Mouse (Mus musculus) midbrain, embryonic 10.5 days (tissue): ENCODE data around the gene Nup107. TPM values are rescaled to one million over a fixed set of nuclear protein-coding genes. Genes with fewer than 3 reads are reported as not detected.
"Not testable (repeated sequence)": the region's sequence is repeated elsewhere in the genome, so short reads cannot be mapped to it uniquely, and the experiment has no call there.

Source experiments
- DNase-seq: peaks from one replicate; pipeline ENCODE4 v3.0.0-alpha.2; 2017; ENCODE audit warnings: low spot score
- H3K27ac ChIP-seq: fragments of 300-500 bp; sonication (generic); replicated peaks from 2 replicates; pipeline ENCODE4 v1.5.1; 2016; ENCODE audit warnings: mild to moderate bottlenecking
- H3K27me3 ChIP-seq: fragments of 300-500 bp; sonication (generic); 2 replicates; pipeline ENCODE4 v1.6.1; 2016; ENCODE audit warnings: low read depth, mild to moderate bottlenecking; ENCODE audit not compliant: poor library complexity, severe bottlenecking
- H3K36me3 ChIP-seq: fragments of 300-500 bp; sonication (generic); 2 replicates; pipeline ENCODE4 v1.6.1; 2016; ENCODE audit warnings: mild to moderate bottlenecking, moderate library complexity
- H3K4me1 ChIP-seq: fragments of 300-500 bp; sonication (generic); 2 replicates; pipeline ENCODE4 v1.6.1; 2016
- H3K4me3 ChIP-seq: fragments of 300-500 bp; sonication (generic); 2 replicates; pipeline ENCODE4 v1.5.1; 2016; ENCODE audit warnings: mild to moderate bottlenecking, moderate library complexity
- H3K9me3 ChIP-seq: fragments of 300-500 bp; sonication (generic); replicated peaks from 2 replicates; pipeline ENCODE4 v1.6.1; 2016; ENCODE audit warnings: mild to moderate bottlenecking
- WGBS: fragments of 180-500 bp; shearing (Covaris S2); methylation state at CpG from one replicate; pipeline ENCODE4 v1.1.7; 2016; 5-methylcytosine and 5-hydroxymethylcytosine counted together
- polyA plus RNA-seq: library from polyadenylated mRNA; unstranded; fragments of >200 nt; fragmentation: Nextera tagmentation; extraction: Ambion mirVana; gene quantifications from 2 replicates; pipeline ENCODE4 v1.2.1, GENCODE M21; 2016

Gene Nup107
- polyA plus RNA-seq, 1 experiment from 2014 or later: 104 TPM

- Histone ChIP-seq H3K27ac (no peak overlapping the region), H3K27me3 (no peaks in the 10 kb centered on the region), H3K9me3 (no peaks in the 10 kb centered on the region), H3K36me3 (peaks cover 57% of the 10 kb centered on the region), H3K4me1 (peaks cover 19% of the 10 kb centered on the region), H3K4me3 (no peak overlapping the region)
- 95% methylated on average over 7 of the region's 7 CpGs for WGBS
- DNase-seq: no peak
These were observed 44.8 kb downstream of the Nup107 start for GRCm38 (mm10) chr10:117747711-117748110.

- Histone ChIP-seq H3K4me3 (peak within 1 kb of the TSS; percentile 60), H3K36me3 (peaks cover 48% of the 10 kb centered on the region), H3K27ac (peak within 1 kb of the TSS; percentile 79), H3K27me3 (no peaks in the 10 kb centered on the region), H3K9me3 (no peaks in the 10 kb centered on the region), H3K4me1 (peaks cover 19% of the 10 kb centered on the region)
- WGBS: 14% methylated on average over 46 of the region's 46 CpGs
- peak; percentile 95 for DNase-seq
These were observed 46.1 kb downstream of the Nup107 start, which contains the start of gene Slc35e3 for GRCm38 (mm10) chr10:117746297-117746883. Slc35e3 (minus strand) TSS chr10:117746365.

DNA sequence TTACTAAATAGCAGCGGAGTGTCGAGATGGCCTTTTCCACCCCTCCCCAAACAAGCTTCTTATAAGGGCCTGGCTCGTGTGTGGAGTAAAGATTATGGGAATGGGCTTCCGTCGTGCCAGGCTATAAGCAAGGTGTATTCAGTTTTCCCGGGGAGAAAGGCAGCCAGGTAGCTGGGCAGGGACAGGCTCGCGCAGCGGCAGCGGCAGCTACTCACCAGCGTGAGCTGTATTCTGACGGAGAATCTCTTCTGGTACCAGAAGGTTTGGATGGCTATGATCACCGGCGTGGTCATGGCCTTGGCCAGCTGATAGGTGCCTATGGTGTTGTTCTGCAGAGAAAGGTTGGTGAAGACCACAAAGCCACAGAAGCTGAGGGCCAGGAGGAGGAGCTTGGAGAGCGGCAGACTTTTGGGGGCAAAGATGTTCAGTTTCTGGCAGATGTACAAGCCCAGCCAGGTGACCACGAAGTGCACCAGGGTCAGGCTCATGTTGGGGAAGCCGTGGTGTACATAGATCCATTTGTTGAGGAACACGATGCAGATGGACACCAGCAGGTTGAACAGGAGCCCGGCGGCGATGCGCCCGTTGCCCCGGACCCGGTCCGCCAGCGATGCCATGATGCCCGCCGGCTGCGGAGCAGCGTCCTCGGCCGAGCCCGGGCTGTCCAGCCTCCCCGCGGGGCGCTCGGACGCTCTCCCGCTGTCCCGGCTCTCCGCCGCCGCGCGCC, 46.8 kb downstream of the Nup107 start:
- DNase-seq: peak; percentile 35
- H3K9me3 ChIP-seq, H3K27me3 ChIP-seq: not testable (repeated sequence)
- peaks cover 19% of the 10 kb centered on the region for H3K4me1 ChIP-seq
- H3K36me3 ChIP-seq: peaks cover 48% of the 10 kb centered on the region
- H3K27ac ChIP-seq: peak overlapping the region; percentile 79
- under 1% methylated on average over 26 of the region's 46 CpGs for WGBS
- peak overlapping the region; percentile 60 for H3K4me3 ChIP-seq

DNA sequence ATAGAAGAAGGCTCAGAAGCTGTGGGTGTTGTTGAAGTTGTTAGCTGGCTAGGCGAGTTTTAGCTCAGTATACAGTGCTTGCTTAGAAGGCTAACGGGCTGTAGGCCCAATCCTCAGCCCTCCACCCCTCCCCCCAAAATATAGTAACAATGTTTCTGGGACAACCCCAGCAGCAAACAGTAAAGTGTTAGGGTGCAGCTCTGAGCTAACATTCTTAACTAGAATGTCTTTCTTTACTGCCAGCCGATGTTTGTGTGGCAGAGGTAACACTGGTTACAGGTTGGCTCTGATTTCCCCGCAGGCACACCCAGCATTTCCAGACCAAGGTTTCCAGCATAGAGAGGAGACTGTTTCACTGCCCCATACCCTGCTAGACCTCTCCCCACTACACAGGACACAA, 48.6 kb downstream of the Nup107 start:
- peaks cover 19% of the 10 kb centered on the region for H3K4me1 ChIP-seq
- no peaks in the 10 kb centered on the region for H3K27me3 ChIP-seq
- no peaks in the 10 kb centered on the region for H3K9me3 ChIP-seq
- H3K36me3 ChIP-seq: peaks cover 48% of the 10 kb centered on the region
- no peak overlapping the region for H3K4me3 ChIP-seq
- no peak overlapping the region for H3K27ac ChIP-seq
- no peak for DNase-seq
- WGBS: 89% methylated on average over 4 of the region's 4 CpGs

DNA sequence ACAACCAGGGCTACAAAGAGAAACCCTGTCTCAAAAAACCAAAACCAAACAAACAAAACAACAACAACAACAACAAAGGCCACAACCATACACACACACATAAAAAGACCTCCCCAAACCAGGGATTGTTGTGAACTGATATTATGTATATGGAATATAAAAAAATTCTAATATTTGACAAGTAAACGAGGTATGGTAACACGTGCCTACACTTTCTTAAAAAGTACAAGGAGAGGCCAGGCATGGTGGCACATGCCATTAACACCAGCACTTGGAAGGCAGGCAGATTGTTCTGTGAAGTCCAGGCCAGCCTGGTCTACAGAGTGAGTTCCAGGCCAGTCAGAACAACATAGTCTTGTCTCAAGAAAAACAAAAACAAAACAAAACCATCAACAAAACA, 49.3 kb downstream of the Nup107 start:
- no peaks in the 10 kb centered on the region for H3K9me3 ChIP-seq
- DNase-seq: no peak
- WGBS: 82% methylated on average over 2 of the region's 2 CpGs
- no peak overlapping the region for H3K4me3 ChIP-seq
- no peaks in the 10 kb centered on the region for H3K27me3 ChIP-seq
- peaks cover 19% of the 10 kb centered on the region for H3K4me1 ChIP-seq
- no peak overlapping the region for H3K27ac ChIP-seq
- H3K36me3 ChIP-seq: peaks cover 48% of the 10 kb centered on the region

GRCm38 (mm10) chr10:117742618-117743017, 49.9 kb downstream of the Nup107 start:
- Histone ChIP-seq H3K36me3 (peaks cover 50% of the 10 kb centered on the region), H3K4me3 (no peak overlapping the region), H3K9me3 (no peaks in the 10 kb centered on the region), H3K4me1 (peaks cover 19% of the 10 kb centered on the region), H3K27ac (no peak overlapping the region), H3K27me3 (no peaks in the 10 kb centered on the region)
- no peak for DNase-seq
- 92% methylated on average over 4 of the region's 4 CpGs for WGBS

DNA sequence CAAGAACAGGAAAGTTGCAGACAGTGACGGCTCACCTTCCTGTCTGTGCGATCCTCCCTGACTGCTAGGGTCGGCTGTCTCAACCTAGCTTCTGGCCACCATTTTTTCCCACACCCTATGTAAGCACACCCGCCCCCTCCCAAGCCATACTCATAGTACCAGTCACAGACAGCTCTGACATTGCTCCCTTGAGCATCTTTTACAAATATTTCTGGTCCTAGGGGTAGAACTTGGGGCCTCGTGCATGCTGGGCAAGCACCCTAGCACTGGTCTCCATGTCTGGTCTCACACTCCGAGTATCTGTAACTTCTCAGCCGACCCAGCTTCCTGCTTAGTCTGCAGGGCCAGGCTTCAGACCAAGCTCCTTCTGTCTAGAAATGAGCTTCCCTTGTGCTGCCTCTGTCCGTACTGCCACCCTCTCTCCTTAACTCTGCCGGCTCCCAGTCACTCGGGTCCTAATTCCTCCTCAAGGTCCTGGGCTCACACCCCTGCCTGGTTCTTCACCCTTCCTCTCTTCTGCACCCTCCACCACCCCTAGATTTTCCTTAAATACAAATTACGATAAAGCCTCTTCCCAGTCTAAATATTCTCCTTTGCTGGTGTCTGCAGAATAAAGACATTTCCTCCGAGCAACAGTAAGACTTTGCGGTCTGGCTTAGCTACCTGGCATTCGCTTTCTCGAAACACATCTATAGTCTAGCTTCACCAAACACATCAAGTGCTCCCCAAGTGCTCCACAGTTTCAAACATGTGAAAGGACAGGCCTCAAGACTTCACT, 50.6 kb downstream of the Nup107 start:
- 91% methylated on average over 15 of the region's 15 CpGs for WGBS
- Histone ChIP-seq H3K4me3 (no peak overlapping the region), H3K27me3 (no peaks in the 10 kb centered on the region), H3K36me3 (peaks cover 56% of the 10 kb centered on the region), H3K9me3 (no peaks in the 10 kb centered on the region), H3K27ac (no peak overlapping the region), H3K4me1 (peaks cover 19% of the 10 kb centered on the region)
- DNase-seq: no peak

- no peak overlapping the region for H3K4me3 ChIP-seq
- DNase-seq: no peak
- peaks cover 19% of the 10 kb centered on the region for H3K4me1 ChIP-seq
- H3K27ac ChIP-seq: no peak overlapping the region
- H3K36me3 ChIP-seq: peaks cover 66% of the 10 kb centered on the region
- no peaks in the 10 kb centered on the region for H3K27me3 ChIP-seq
- WGBS: 92% methylated on average over 9 of the region's 9 CpGs
- H3K9me3 ChIP-seq: no peaks in the 10 kb centered on the region
These were observed 51.6 kb downstream of the Nup107 start for GRCm38 (mm10) chr10:117740921-117741320.

- H3K27me3 ChIP-seq: no peaks in the 10 kb centered on the region
- peaks cover 70% of the 10 kb centered on the region for H3K36me3 ChIP-seq
- WGBS: 96% methylated on average over 10 of the region's 10 CpGs
These were observed 52.3 kb downstream of the Nup107 start for GRCm38 (mm10) chr10:117740171-117740570.

DNA sequence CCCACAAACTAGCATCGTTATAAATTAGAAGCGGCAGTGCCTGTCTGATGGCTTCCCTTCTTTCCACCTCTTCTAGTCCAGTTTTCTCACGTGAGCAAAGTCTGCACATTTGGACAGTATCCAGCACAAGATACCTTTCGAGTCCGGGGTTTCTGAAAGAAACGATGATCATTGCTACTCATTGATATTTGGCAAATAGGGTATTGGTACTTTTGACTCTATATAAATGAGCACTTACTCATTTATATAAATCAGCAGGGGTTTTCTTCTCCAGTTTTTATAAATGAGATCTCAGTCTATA, 52.9 kb downstream of the Nup107 start:
- H3K4me3 ChIP-seq: no peak overlapping the region
- H3K4me1 ChIP-seq: peaks cover 9% of the 10 kb centered on the region
- H3K27me3 ChIP-seq: no peaks in the 10 kb centered on the region
- H3K36me3 ChIP-seq: peaks cover 71% of the 10 kb centered on the region
- H3K9me3 ChIP-seq: no peaks in the 10 kb centered on the region
- H3K27ac ChIP-seq: no peak overlapping the region
- DNase-seq: no peak
- 96% methylated on average over 6 of the region's 6 CpGs for WGBS

More at GRCm38 (mm10) chr10:117740171-117740570, 52.3 kb downstream of the Nup107 start:
- Histone ChIP-seq H3K27ac (no peak overlapping the region), H3K4me3 (no peak overlapping the region), H3K4me1 (peaks cover 15% of the 10 kb centered on the region), H3K9me3 (no peaks in the 10 kb centered on the region)
- DNase-seq: no peak

DNA sequence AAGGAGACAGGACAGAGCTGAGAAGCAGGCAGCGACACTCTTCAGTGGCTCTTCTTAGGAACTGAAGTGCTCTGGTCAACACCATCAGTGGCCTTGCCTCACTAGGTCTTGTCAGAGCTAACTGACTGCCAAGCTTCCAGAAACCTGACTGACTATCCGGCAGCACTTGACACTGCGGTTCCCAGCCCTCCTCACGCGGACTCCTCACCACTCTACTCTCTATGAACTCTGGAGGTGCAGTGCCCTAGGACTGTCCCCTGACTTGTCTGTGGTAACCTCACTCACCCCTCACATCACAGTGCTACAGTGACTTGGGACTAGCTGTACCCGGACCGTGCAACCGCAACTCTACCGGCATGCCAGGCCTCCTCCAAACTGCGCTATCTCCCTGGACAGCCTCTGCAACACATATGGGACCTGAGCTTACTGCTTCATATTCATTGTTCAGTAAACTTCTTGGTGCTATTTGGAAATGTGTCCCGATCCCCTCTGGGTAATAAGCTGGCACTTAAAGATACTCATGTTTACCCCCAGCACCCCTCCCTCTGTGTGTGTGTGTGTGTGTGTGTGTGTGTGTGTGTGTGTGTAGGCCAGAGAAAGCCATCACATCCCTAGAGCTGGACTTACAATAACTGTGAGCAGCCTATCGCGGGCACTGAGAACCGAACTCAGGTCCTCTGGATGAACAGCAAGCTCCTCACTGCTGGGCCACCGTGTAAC, 53.4 kb downstream of the Nup107 start:
- WGBS: 91% methylated on average over 15 of the region's 15 CpGs

DNA sequence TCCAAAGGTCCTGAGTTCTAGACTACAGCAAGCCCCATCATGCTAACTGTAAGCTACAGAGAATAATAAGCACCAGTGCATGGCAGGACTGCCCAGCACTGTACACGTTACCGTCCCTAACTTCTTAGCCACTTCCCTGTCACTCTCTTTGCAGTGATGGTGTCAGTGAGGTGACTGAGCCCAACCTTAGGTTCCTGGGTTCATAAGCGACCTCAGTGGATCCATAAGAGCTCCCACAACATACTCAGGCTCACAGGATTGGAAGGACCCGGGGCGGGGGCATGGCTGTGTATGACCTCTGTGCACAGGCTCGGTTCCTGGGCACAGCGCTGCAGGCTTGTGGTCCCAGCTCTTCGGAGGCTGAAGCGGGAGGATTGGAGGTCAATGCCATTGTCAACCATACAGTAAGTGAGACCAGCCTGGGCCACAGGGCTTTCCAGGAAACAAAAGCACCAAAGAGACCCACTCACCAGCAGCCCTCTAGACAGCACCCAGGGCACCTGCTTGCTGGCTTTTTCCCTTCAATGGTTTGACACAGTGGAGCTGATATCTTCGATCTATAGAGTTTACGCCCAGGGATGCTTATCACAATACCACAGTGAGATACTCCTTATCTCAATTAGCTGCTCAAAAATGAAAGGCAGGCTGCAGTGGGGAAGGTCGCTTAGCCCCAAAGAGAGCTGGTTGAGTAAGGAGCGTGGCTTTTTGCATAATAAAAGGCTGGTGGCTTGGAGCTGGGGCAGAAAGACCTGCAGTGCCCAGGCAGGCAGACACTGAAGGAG, 54.2 kb downstream of the Nup107 start:
- Histone ChIP-seq H3K36me3 (peaks cover 64% of the 10 kb centered on the region), H3K9me3 (no peaks in the 10 kb centered on the region), H3K4me1 (no peaks in the 10 kb centered on the region), H3K27ac (no peak overlapping the region), H3K4me3 (no peak overlapping the region), H3K27me3 (no peaks in the 10 kb centered on the region)
- 84% methylated on average over 13 of the region's 13 CpGs for WGBS
- no peak for DNase-seq

More for the DNA sequence above, 53.4 kb downstream of the Nup107 start:
- no peak for DNase-seq
- Histone ChIP-seq H3K27ac (no peak overlapping the region), H3K27me3 (no peaks in the 10 kb centered on the region), H3K9me3 (no peaks in the 10 kb centered on the region), H3K36me3 (peaks cover 70% of the 10 kb centered on the region), H3K4me3 (no peak overlapping the region), H3K4me1 (peaks cover 6% of the 10 kb centered on the region; the same call in 1 of the 2 replicates)
